Mouse (Mus musculus): Measurements from ENCODE around the gene Vwa7.

DNA sequence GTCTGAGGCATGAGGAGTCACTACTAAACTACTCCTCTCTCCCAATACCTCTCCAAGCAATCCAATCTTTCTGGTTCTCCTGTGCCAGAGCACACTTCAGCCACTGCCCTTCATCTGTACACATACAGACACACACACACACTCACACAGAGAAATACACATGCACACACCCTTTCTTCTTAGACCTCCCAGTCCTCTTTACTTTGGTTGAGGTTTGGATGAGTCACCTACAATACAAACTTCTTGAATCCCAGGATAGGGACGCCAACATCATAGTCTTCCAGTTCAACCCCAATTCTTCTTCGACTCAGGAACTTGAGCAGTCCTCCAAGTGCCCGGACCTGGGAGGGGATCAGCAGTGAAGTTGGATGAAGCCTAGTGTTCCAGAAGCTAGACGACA lies 27.4 kb downstream of the Vwa7 start:
- no peak for TF ChIP-seq CTCF (IDR thresholded peaks at IDR 0.05; ENCODE audit: low read depth)
- TF ChIP-seq EP300 (optimal IDR thresholded peaks at IDR 0.05) = no peak
